Mouse (Mus musculus) C3H10T1/2 (cell line): ENCODE measurements around the gene Tmem242. TPM values are rescaled to one million over a fixed set of nuclear protein-coding genes. Genes with fewer than 3 reads are reported as not detected.

ENCODE experiments used
- polyA plus RNA-seq, 2 experiments: library from polyadenylated mRNA; unstranded; fragments of >200 nt; fragmentation: generic; extraction: Trizol; gene quantifications; one replicate each; pipeline ENCODE4 v1.2.1; 2012; ENCODE audit warnings: missing spikeins in 2 of 2

Tmem242 gene
- 100 to 1,000 TPM in 1 of 2 experiments, 10 to 100 TPM in 1; 91.3 to 126 TPM for polyA plus RNA-seq

GRCm38 (mm10) chr17:5440159-5440971, at the start of gene Tmem242:
Gene Tmem242, minus strand, starts transcription at chr17:5440259.

GRCm38 (mm10) chr17:5418545-5418944, 21.5 kb downstream of the Tmem242 start, which contains the start of gene Ldhal6b:
Gene Ldhal6b, minus strand, starts transcription at chr17:5418767.

Other genes with a start within 250 kb of the Tmem242 start
- gene Ldhal6b, start 21.5 kb downstream of the Tmem242 start, polyA plus RNA-seq, result under 1 TPM; 0.01 to 0.11 TPM
- under 1 TPM; 0.01 to 0.06 TPM for gene Zdhhc14, start 52.3 kb upstream of the Tmem242 start, polyA plus RNA-seq